Mouse (Mus musculus): ENCODE measurements around the gene Parp4.

The Parp4 gene

GRCm38 (mm10) chr14:56575416-56575815, at the start of gene Parp4, which contains the start of gene Cenpj:
Gene Parp4, plus strand, starts transcription at chr14:56575619.
Gene Cenpj, minus strand, starts transcription at chr14:56575425.
- peak; percentile 82 for DNase-seq (ENCODE audit: low read depth)

- DNase-seq (ENCODE audit: low read depth) = no peak
Measured at GRCm38 (mm10) chr14:56530788-56531187, 44.6 kb upstream of the Parp4 start.

GRCm38 (mm10) chr14:56544946-56545345, 30.5 kb upstream of the Parp4 start:
- DNase-seq (ENCODE audit: low read depth) = no peak

- no peak for DNase-seq (ENCODE audit: low read depth)
Measured at GRCm38 (mm10) chr14:56545491-56545890, 29.9 kb upstream of the Parp4 start.

GRCm38 (mm10) chr14:56550960-56551359, 24.5 kb upstream of the Parp4 start:
- no peak for DNase-seq (ENCODE audit: low read depth)

- DNase-seq (ENCODE audit: low read depth) = no peak
Measured at GRCm38 (mm10) chr14:56552924-56553323, 22.5 kb upstream of the Parp4 start.

- no peak for DNase-seq (ENCODE audit: low read depth)
Measured at GRCm38 (mm10) chr14:56553331-56553730, 22.1 kb upstream of the Parp4 start.

- DNase-seq (ENCODE audit: low read depth) = no peak
Measured at GRCm38 (mm10) chr14:56554716-56555115, 20.7 kb upstream of the Parp4 start.

- no peak for DNase-seq (ENCODE audit: low read depth)
Measured at GRCm38 (mm10) chr14:56559134-56559533, 16.3 kb upstream of the Parp4 start.

- DNase-seq (ENCODE audit: low read depth) = no peak
Measured at GRCm38 (mm10) chr14:56567476-56567875, 7.9 kb upstream of the Parp4 start.

GRCm38 (mm10) chr14:56569041-56569440, 6.4 kb upstream of the Parp4 start:
- DNase-seq (ENCODE audit: low read depth) = no peak

- DNase-seq (ENCODE audit: low read depth) = peak; percentile 91
Measured at GRCm38 (mm10) chr14:56571310-56572093, 3.9 kb upstream of the Parp4 start.

GRCm38 (mm10) chr14:56572546-56572945, 2.9 kb upstream of the Parp4 start:
- no peak for DNase-seq (ENCODE audit: low read depth)

- no peak for DNase-seq (ENCODE audit: low read depth)
Measured at GRCm38 (mm10) chr14:56575969-56576901, 816 bp downstream of the Parp4 start.

- DNase-seq (ENCODE audit: low read depth) = no peak
Measured at GRCm38 (mm10) chr14:56579011-56579410, 3.6 kb downstream of the Parp4 start.

GRCm38 (mm10) chr14:56581117-56581516, 5.7 kb downstream of the Parp4 start:
- no peak for DNase-seq (ENCODE audit: low read depth)

GRCm38 (mm10) chr14:56582294-56582693, 6.9 kb downstream of the Parp4 start:
- no peak for DNase-seq (ENCODE audit: low read depth)

GRCm38 (mm10) chr14:56592191-56592590, 16.8 kb downstream of the Parp4 start:
- DNase-seq (ENCODE audit: low read depth) = no peak

- DNase-seq (ENCODE audit: low read depth) = no peak
Measured at GRCm38 (mm10) chr14:56594811-56595210, 19.4 kb downstream of the Parp4 start.

- DNase-seq (ENCODE audit: low read depth) = peak; percentile 33
Measured at GRCm38 (mm10) chr14:56598759-56599158, 23.3 kb downstream of the Parp4 start.

GRCm38 (mm10) chr14:56602069-56602468, 26.6 kb downstream of the Parp4 start:
- no peak for DNase-seq (ENCODE audit: low read depth)

- DNase-seq (ENCODE audit: low read depth) = no peak
Measured at GRCm38 (mm10) chr14:56604438-56604837, 29.0 kb downstream of the Parp4 start.

- no peak for DNase-seq (ENCODE audit: low read depth)
Measured at GRCm38 (mm10) chr14:56605136-56605535, 29.7 kb downstream of the Parp4 start.
